Mouse (Mus musculus): ENCODE measurements around the gene Ano10. TPM values are rescaled to one million over a fixed set of nuclear protein-coding genes. Genes with fewer than 3 reads are reported as not detected.

Ano10 gene
- polyA plus RNA-seq, 1 experiment from 2014 or later, result 55.4 TPM

GRCm38 (mm10) chr9:122183074-122183473 lies 111.1 kb downstream of the Ano10 start:
- H3K27ac ChIP-seq (ENCODE audit: low read depth, low read length), result no peak overlapping the region
- H3K27me3 ChIP-seq (ENCODE audit: control insufficient read depth, insufficient read depth, low read length), result no peaks in the 10 kb centered on the region
- H3K9ac ChIP-seq (ENCODE audit: low read length), result no peak overlapping the region
- H3K36me3 ChIP-seq (ENCODE audit: control insufficient read depth, insufficient read depth, low read length), result no peaks in the 10 kb centered on the region
- WGBS, result 74% methylated on average over 4 of the region's 4 CpGs
- no peak overlapping the region for H3K4me2 ChIP-seq (ENCODE audit: low read depth)
- DNase-seq (ENCODE audit: low spot score) (no peak), ATAC-seq (ENCODE audit: insufficient read depth, low FRiP score, low TSS enrichment) (no peak)
- peaks cover 4% of the 10 kb centered on the region; the same call in 1 of the 2 replicates for H3K4me1 ChIP-seq (ENCODE audit: control insufficient read depth, insufficient read depth, low read length)
- no peaks in the 10 kb centered on the region for H3K9me3 ChIP-seq (ENCODE audit: control insufficient read depth, low read length)
- no peak overlapping the region for H3K4me3 ChIP-seq (ENCODE audit: low read depth, low read length)

DNA sequence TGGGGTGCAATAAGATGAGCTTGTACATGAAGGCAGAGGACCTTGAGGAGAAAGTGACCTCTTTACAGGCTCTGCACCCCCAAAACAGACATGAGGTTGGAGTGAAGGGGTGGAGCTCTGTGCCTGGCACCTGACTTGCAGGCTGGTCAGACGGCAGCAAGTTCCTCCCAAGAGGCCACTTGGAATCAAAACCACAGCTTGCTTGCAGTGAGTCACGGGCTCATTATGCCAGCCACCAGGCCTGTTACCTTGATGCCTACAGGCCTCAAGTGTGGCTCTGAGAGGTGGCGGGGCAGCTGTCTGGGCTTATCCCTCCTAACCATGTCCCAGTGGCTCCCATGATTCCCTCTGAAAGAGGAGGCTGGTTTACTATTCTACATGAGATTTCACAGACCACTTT lies 114.1 kb downstream of the Ano10 start:
- Histone ChIP-seq H3K9ac (ENCODE audit: low read length) (no peak overlapping the region), H3K36me3 (ENCODE audit: control insufficient read depth, insufficient read depth, low read length) (no peaks in the 10 kb centered on the region), H3K27me3 (ENCODE audit: control insufficient read depth, insufficient read depth, low read length) (no peaks in the 10 kb centered on the region), H3K4me2 (ENCODE audit: low read depth) (no peak overlapping the region), H3K4me3 (ENCODE audit: low read depth, low read length) (no peak overlapping the region), H3K4me1 (ENCODE audit: control insufficient read depth, insufficient read depth, low read length) (peaks cover 4% of the 10 kb centered on the region; the same call in 1 of the 2 replicates), H3K27ac (ENCODE audit: low read depth, low read length) (no peak overlapping the region), H3K9me3 (ENCODE audit: control insufficient read depth, low read length) (no peaks in the 10 kb centered on the region)
- ATAC-seq (ENCODE audit: insufficient read depth, low FRiP score, low TSS enrichment) (no peak), DNase-seq (ENCODE audit: low spot score) (no peak)
- WGBS, result 93% methylated on average over 3 of the region's 3 CpGs

DNA sequence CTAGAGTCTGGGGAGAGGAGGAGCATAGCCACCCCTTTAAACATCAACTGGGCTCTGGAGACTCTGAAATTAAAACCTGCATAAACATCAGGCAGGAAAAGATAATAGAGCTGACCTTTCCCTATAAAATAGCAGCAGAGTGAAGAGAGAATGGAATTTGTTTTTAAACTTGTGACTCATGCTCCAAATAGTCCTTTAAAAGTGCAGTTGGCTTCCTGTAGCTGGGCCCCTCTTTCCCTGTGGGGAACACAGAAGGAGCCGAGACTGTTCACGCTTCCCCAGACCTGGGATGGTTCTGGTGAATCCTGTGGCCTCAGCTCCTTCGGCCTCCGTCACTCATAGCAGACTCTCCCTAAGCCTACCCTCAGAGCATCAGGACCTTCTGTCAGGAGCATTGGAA lies 115.8 kb downstream of the Ano10 start:
- Histone ChIP-seq H3K27me3 (ENCODE audit: control insufficient read depth, insufficient read depth, low read length) (no peaks in the 10 kb centered on the region), H3K36me3 (ENCODE audit: control insufficient read depth, insufficient read depth, low read length) (no peaks in the 10 kb centered on the region), H3K9ac (ENCODE audit: low read length) (no peak overlapping the region), H3K4me2 (ENCODE audit: low read depth) (no peak overlapping the region), H3K4me3 (ENCODE audit: low read depth, low read length) (no peak overlapping the region), H3K27ac (ENCODE audit: low read depth, low read length) (no peak overlapping the region), H3K9me3 (ENCODE audit: control insufficient read depth, low read length) (no peaks in the 10 kb centered on the region), H3K4me1 (ENCODE audit: control insufficient read depth, insufficient read depth, low read length) (peaks cover 4% of the 10 kb centered on the region; the same call in 1 of the 2 replicates)
- ATAC-seq (ENCODE audit: insufficient read depth, low FRiP score, low TSS enrichment) (no peak), DNase-seq (ENCODE audit: low spot score) (no peak)
- WGBS, result 73% methylated on average over 4 of the region's 4 CpGs

GRCm38 (mm10) chr9:122177256-122178220 lies 116.7 kb downstream of the Ano10 start:
- no peaks in the 10 kb centered on the region for H3K36me3 ChIP-seq (ENCODE audit: control insufficient read depth, insufficient read depth, low read length)
- ATAC-seq (ENCODE audit: insufficient read depth, low FRiP score, low TSS enrichment) (no peak), DNase-seq (ENCODE audit: low spot score) (no peak)
- H3K9me3 ChIP-seq (ENCODE audit: control insufficient read depth, low read length), result no peaks in the 10 kb centered on the region
- H3K4me3 ChIP-seq (ENCODE audit: low read depth, low read length), result no peak overlapping the region
- 77% methylated on average over 7 of the region's 7 CpGs for WGBS
- no peaks in the 10 kb centered on the region for H3K27me3 ChIP-seq (ENCODE audit: control insufficient read depth, insufficient read depth, low read length)
- no peak overlapping the region for H3K4me2 ChIP-seq (ENCODE audit: low read depth)
- H3K9ac ChIP-seq (ENCODE audit: low read length), result no peak overlapping the region
- H3K4me1 ChIP-seq (ENCODE audit: control insufficient read depth, insufficient read depth, low read length), result peaks cover 4% of the 10 kb centered on the region; the same call in 1 of the 2 replicates
- no peak overlapping the region for H3K27ac ChIP-seq (ENCODE audit: low read depth, low read length)

DNA sequence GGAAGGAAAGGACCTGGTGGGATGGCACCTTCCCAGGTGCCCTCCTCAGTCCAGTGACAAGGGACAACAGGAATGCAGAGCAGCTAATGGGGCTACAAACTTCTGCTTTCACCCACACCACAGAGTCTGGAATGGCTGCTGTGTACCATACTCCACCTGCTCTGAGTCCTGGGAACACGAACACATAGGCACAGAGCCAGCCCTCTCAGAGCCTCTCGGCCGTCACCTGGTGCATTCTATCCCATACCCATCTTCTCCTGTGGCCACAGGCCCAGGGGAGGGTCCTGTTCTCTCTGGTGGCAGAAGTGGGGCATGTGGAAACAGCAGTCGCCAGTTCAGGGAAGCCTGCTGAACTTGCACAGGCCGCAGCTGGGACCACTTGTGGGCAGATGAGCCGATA lies 119.5 kb downstream of the Ano10 start:
- H3K4me3 ChIP-seq (ENCODE audit: low read depth, low read length), result no peak overlapping the region
- DNase-seq (ENCODE audit: low spot score) (no peak), ATAC-seq (ENCODE audit: insufficient read depth, low FRiP score, low TSS enrichment) (no peak)
- H3K27me3 ChIP-seq (ENCODE audit: control insufficient read depth, insufficient read depth, low read length), result no peaks in the 10 kb centered on the region
- no peaks in the 10 kb centered on the region for H3K36me3 ChIP-seq (ENCODE audit: control insufficient read depth, insufficient read depth, low read length)
- no peak overlapping the region for H3K27ac ChIP-seq (ENCODE audit: low read depth, low read length)
- no peak overlapping the region for H3K4me2 ChIP-seq (ENCODE audit: low read depth)
- 87% methylated on average over 6 of the region's 6 CpGs for WGBS
- H3K9me3 ChIP-seq (ENCODE audit: control insufficient read depth, low read length), result no peaks in the 10 kb centered on the region
- H3K4me1 ChIP-seq (ENCODE audit: control insufficient read depth, insufficient read depth, low read length), result peaks cover 4% of the 10 kb centered on the region; the same call in 1 of the 2 replicates
- no peak overlapping the region; the same call in 1 of the 2 replicates for H3K9ac ChIP-seq (ENCODE audit: low read length)

DNA sequence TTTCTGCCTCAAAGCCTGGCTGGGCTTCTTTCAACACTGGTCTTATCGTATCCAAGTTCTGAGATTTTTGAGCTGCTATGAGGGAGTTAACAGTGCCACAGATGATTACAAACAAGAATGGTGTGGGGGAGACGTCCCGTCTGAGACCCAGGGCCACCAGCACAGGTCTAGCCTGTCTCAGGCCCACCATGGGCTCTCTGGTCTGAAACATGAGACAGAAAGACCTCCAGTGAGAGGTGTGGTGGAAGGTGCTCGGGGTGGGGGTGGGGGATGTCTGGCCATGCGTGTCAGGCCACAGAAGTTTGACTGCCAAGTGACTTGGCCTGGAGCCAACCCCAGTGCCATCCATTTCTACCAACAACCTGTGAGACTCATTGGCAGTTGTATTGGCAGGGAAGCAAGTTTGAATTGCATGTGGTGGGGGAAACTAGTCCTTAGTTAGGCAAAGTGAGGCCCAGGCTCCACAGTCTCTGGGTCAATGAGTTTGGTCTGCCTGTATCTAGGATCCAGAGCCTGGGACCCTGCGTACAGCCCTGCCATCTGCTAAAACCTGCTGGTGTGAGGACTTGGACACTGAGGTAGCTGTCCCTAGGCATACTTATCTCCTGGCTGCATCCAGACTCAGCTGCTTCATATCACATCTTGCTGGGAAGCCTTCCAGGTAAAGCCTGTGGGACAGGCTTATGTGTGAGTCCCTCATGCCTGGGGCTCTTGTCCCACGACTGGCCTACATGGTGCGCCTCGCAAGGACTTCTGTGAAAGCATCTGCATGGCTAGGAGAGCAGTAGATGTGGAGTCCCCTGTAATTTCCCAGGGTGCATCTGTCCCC lies 120.6 kb downstream of the Ano10 start:
- Histone ChIP-seq H3K9me3 (ENCODE audit: control insufficient read depth, low read length) (no peaks in the 10 kb centered on the region), H3K36me3 (ENCODE audit: control insufficient read depth, insufficient read depth, low read length) (no peaks in the 10 kb centered on the region), H3K27me3 (ENCODE audit: control insufficient read depth, insufficient read depth, low read length) (no peaks in the 10 kb centered on the region), H3K9ac (ENCODE audit: low read length) (no peak overlapping the region), H3K4me2 (ENCODE audit: low read depth) (no peak overlapping the region), H3K27ac (ENCODE audit: low read depth, low read length) (no peak overlapping the region), H3K4me3 (ENCODE audit: low read depth, low read length) (no peak overlapping the region), H3K4me1 (ENCODE audit: control insufficient read depth, insufficient read depth, low read length) (peaks cover 4% of the 10 kb centered on the region; the same call in 1 of the 2 replicates)
- no peak for DNase-seq (ENCODE audit: low spot score)
- no peak for ATAC-seq (ENCODE audit: insufficient read depth, low FRiP score, low TSS enrichment)
- WGBS, result 89% methylated on average over 9 of the region's 9 CpGs

DNA sequence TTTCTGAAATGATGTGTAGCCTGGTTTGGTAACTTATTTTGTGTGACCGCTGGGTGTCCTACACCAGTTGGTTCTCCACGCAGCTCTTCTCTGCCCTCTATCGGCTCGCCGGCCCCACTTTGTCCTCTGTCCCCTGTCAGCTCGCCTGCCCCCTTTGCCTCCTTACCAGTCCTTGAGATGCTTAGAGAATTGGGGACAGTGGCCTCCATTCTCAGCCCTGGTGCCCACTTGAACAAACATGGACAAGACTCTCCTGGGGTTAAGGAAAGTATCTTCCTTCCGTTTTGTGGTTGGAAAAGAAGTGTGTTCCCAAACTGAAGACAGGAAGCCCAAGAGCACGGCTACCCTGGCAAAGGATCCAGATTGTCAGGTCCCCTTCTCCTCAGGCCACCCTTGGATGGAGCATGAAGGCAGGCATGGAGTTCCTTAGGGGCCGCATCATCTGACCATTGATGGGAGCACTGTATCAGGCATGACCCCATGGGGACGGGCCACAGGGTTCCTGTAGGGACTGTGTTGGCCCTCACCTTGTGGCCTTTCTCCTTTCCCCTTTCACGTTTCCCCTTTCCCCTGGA lies 121.5 kb downstream of the Ano10 start:
- no peak for ATAC-seq (ENCODE audit: insufficient read depth, low FRiP score, low TSS enrichment)

GRCm38 (mm10) chr9:122169901-122170300 lies 124.3 kb downstream of the Ano10 start:
- WGBS, result 92% methylated on average over 6 of the region's 6 CpGs
- Histone ChIP-seq H3K4me3 (ENCODE audit: low read depth, low read length) (no peak overlapping the region), H3K27ac (ENCODE audit: low read depth, low read length) (no peak overlapping the region), H3K27me3 (ENCODE audit: control insufficient read depth, insufficient read depth, low read length) (no peaks in the 10 kb centered on the region), H3K36me3 (ENCODE audit: control insufficient read depth, insufficient read depth, low read length) (peaks cover 6% of the 10 kb centered on the region; the same call in 1 of the 2 replicates), H3K9ac (ENCODE audit: low read length) (no peak overlapping the region), H3K4me2 (ENCODE audit: low read depth) (no peak overlapping the region), H3K9me3 (ENCODE audit: control insufficient read depth, low read length) (no peaks in the 10 kb centered on the region), H3K4me1 (ENCODE audit: control insufficient read depth, insufficient read depth, low read length) (no peaks in the 10 kb centered on the region)
- ATAC-seq (ENCODE audit: insufficient read depth, low FRiP score, low TSS enrichment) (no peak), DNase-seq (ENCODE audit: low spot score) (no peak)

More for the DNA sequence above, 121.5 kb downstream of the Ano10 start:
- H3K27me3 ChIP-seq (ENCODE audit: control insufficient read depth, insufficient read depth, low read length), result no peaks in the 10 kb centered on the region
- H3K9me3 ChIP-seq (ENCODE audit: control insufficient read depth, low read length), result no peaks in the 10 kb centered on the region
- H3K27ac ChIP-seq (ENCODE audit: low read depth, low read length), result no peak overlapping the region
- no peaks in the 10 kb centered on the region for H3K36me3 ChIP-seq (ENCODE audit: control insufficient read depth, insufficient read depth, low read length)
- WGBS, result 87% methylated on average over 11 of the region's 11 CpGs
- H3K4me2 ChIP-seq (ENCODE audit: low read depth), result no peak overlapping the region
- DNase-seq (ENCODE audit: low spot score), result no peak
- no peaks in the 10 kb centered on the region for H3K4me1 ChIP-seq (ENCODE audit: control insufficient read depth, insufficient read depth, low read length)
- H3K4me3 ChIP-seq (ENCODE audit: low read depth, low read length), result no peak overlapping the region
- H3K9ac ChIP-seq (ENCODE audit: low read length), result no peak overlapping the region

Measured in neural tube, embryonic 11.5 days (tissue).